Mouse (Mus musculus): ENCODE measurements around the gene Wdr34.

- no peak for TF ChIP-seq CTCF (IDR thresholded peaks at IDR 0.05; ENCODE audit: low read depth, low read length)
- no peak for TF ChIP-seq TAL1 (conservative IDR thresholded peaks at IDR 0.05; ENCODE audit: low read depth, low read length)
Observed at GRCm38 (mm10) chr2:30039687-30040086, 9.0 kb downstream of the Wdr34 start.
